Mouse (Mus musculus) layer of hippocampus, adult 18-20 months (tissue): ENCODE measurements around the gene Olfr704. TPM values are rescaled to one million over a fixed set of nuclear protein-coding genes. Genes with fewer than 3 reads are reported as not detected.
"Not testable (repeated sequence)": the region's sequence is repeated elsewhere in the genome, so short reads cannot be mapped to it uniquely, and the experiment has no call there.

Experiments used
- DNase-seq, 2 experiments: peaks; one replicate each; pipeline ENCODE4 v3.0.0; 2022; ENCODE audit warnings: low spot score in 2 of 2
- long read RNA-seq: library from polyadenylated mRNA; stranded (forward); transcript quantifications from one replicate; pipeline ENCODE4 v2.0.0, GENCODE M21; 2021
- total RNA-seq, 2 experiments: library from RNA; stranded (reverse); gene quantifications; 2 replicates each; pipeline ENCODE4 v1.2.3; 2021

Olfr704 gene
- total RNA-seq: not detected
- long read RNA-seq: 0 reads

- DNase-seq: no peak
These were observed at the start of gene Olfr704 for GRCm38 (mm10) chr7:106862885-106863284. Olfr704 (plus strand) TSS chr7:106863185.

- DNase-seq: no peak
These were observed 49.2 kb upstream of the Olfr704 start, which contains the start of gene Olfr701 for GRCm38 (mm10) chr7:106813829-106814228. Olfr701 (plus strand) TSS chr7:106814129.

DNA sequence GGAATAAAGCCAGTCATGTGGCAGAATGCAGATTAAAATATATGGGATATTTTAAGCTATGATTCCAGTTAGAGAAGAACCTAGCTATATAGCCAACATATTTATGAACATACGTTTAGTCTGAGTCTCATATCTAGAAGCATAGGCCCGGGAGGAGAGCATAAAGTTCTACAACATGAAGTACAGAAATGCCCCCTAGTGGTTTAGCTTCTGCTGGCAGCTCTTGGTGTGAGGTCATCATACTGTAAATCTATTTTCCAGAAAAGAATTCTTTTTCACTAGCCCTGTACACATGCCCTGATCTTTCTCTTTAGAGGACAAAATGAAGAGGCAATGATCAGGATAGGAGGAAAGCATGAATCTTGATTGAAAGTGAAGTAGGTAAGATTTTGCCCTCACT, 47.2 kb upstream of the Olfr704 start:
- no peak for DNase-seq

DNA sequence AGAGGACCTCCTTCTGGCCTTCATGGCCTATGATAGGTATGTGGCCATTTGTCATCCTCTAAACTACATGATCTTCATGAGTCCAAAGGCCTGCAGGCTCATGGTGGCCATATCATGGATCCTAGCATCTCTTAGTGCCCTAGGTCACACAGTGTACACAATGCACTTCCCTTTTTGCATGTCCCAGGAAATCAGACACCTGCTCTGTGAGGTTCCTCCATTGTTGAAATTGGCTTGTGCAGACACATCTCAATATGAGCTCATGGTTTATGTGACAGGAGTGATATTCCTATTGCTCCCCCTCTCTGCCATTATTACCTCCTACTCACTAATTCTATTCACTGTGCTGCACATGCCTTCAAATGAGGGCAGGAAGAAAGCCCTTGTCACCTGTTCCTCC, 44.6 kb upstream of the Olfr704 start:
- no peak for DNase-seq

- DNase-seq: no peak
These were observed 29.2 kb upstream of the Olfr704 start, which contains the start of gene Olfr702 for GRCm38 (mm10) chr7:106833793-106834192. Olfr702 (minus strand) TSS chr7:106833893.

GRCm38 (mm10) chr7:106843060-106843459, 19.9 kb upstream of the Olfr704 start, which contains the start of gene Olfr703:
Olfr703 (plus strand) TSS chr7:106843360.
- no peak for DNase-seq

GRCm38 (mm10) chr7:106876791-106877190, 13.8 kb downstream of the Olfr704 start, which contains the start of gene Olfr705:
Olfr705 (minus strand) TSS chr7:106876891.
- no peak for DNase-seq

DNA sequence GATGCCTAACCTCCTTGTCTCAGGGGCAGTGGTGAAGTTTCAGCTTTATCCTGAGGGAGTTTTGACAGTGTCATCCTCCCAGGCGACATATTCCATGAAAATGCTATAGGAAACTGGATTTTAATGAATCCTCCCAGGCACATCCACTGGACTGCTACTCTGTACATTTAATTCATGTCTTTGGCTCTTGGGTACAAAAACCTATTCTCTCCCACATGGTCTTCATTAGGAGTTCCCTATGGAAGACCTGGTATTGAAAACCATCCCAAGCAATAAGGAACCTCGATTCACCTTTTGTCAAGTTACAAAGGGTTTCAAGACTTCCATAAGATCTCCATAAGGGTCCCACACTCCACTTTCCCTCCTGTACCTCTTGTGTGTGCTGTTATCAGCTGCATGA, 25.1 kb downstream of the Olfr704 start, which contains the start of gene Olfr706:
TSS of gene Olfr706 (minus strand) at position 101 of the 400 bp plus-strand sequence.
- no peak for DNase-seq

DNA sequence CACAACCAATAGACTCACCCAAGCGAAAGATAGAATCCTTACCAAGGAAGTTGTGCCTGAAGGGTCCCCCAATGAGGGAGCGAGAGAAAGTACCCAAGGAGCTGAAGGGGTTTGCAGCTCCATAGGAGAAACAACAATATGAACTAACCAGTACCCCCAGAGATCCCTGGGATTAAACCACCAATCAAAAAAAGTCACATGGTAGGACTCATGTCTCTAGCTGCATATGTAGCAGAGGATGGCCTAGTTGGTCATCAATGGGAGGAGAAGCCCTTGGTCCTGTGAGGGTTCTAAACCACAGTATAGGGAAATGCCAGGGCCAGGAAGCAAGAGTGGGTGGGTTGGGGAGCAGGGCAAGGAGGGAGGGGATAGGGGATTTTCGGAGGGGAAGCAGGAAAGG, 38.2 kb downstream of the Olfr704 start, which contains the start of gene Olfr707:
TSS of gene Olfr707 (minus strand) at position 101 of the 400 bp plus-strand sequence.
- DNase-seq: not testable (repeated sequence)

DNA sequence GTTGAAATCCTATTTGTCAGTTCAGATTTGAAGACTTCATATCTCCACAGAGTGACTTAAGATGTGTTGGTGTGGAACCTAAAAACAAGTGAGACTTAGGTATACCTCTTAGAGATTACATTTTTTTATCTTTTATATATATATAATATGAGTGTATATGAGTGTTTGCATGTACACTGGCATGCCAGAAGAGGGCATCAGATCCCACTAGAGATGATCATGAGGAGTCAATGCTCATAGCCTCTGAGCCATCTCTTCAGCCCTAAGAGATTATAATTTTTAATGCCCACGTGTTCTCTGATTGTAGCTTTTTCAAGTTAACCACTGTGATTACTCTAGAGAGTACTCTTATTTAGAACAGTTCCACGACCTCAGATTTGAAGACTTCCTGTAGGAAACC, 44.7 kb downstream of the Olfr704 start, which contains the start of gene Olfr1532-ps1:
TSS of gene Olfr1532-ps1 (plus strand) at position 326 of the 400 bp plus-strand sequence.
- no peak for DNase-seq

Other genes with a start within 250 kb of the Olfr704 start
- not detected for gene Olfr693, start 182.6 kb upstream of the Olfr704 start, total RNA-seq
- gene Olfr694, start 171.4 kb upstream of the Olfr704 start, total RNA-seq: not detected
- not detected for gene Olfr695, start 146.8 kb upstream of the Olfr704 start, total RNA-seq
- not detected for gene Olfr697, start 120.7 kb upstream of the Olfr704 start, total RNA-seq
- gene Olfr698, start 107.8 kb upstream of the Olfr704 start, total RNA-seq: not detected
- gene Olfr699, start 70.0 kb upstream of the Olfr704 start, total RNA-seq: not detected
- gene Olfr700, start 54.4 kb upstream of the Olfr704 start, total RNA-seq: not detected
- not detected for gene Olfr701, start 49.1 kb upstream of the Olfr704 start, total RNA-seq
- not detected for gene Olfr702, start 29.3 kb upstream of the Olfr704 start, total RNA-seq
- not detected for gene Olfr703, start 19.8 kb upstream of the Olfr704 start, total RNA-seq
- not detected for gene Olfr705, start 13.7 kb downstream of the Olfr704 start, total RNA-seq
- gene Olfr706, start 25.0 kb downstream of the Olfr704 start, total RNA-seq: not detected
- gene Olfr707, start 38.1 kb downstream of the Olfr704 start, total RNA-seq: not detected
- gene Olfr1532-ps1, start 44.8 kb downstream of the Olfr704 start, total RNA-seq: not detected
- not detected for gene Olfr709-ps1, start 69.0 kb downstream of the Olfr704 start, total RNA-seq
- gene Olfr710, start 85.1 kb downstream of the Olfr704 start, total RNA-seq: not detected
- gene Olfr6, start 100.8 kb downstream of the Olfr704 start, total RNA-seq: not detected
- not detected for gene Olfr711, start 112.3 kb downstream of the Olfr704 start, total RNA-seq
- gene Olfr2, start 142.9 kb downstream of the Olfr704 start, total RNA-seq: not detected
- not detected for gene Olfr713, start 168.0 kb downstream of the Olfr704 start, total RNA-seq
- not detected for gene Olfr714, start 207.8 kb downstream of the Olfr704 start, total RNA-seq
- not detected for gene Olfr17, start 230.0 kb downstream of the Olfr704 start, total RNA-seq
- not detected for gene Olfr715b, start 247.2 kb downstream of the Olfr704 start, total RNA-seq